Mouse (Mus musculus): Measurements from ENCODE around the gene Mamdc2. TPM values are rescaled to one million over a fixed set of nuclear protein-coding genes. Genes with fewer than 3 reads are reported as not detected.

Gene Mamdc2
- total and polyA plus RNA-seq, 2 experiments from 2014 or later: 3.2 to 4.0 TPM

- Histone ChIP-seq H3K9ac (replicated peaks; ENCODE audit: low read length) (no peak overlapping the region), H3K27me3 (ENCODE audit: insufficient read depth, low read length) (no peaks in the 10 kb centered on the region), H3K27ac (no peak overlapping the region), H3K4me3 (ENCODE audit: low read length) (no peak overlapping the region), H3K36me3 (ENCODE audit: insufficient read depth, low read length) (no peaks in the 10 kb centered on the region), H3K9me3 (ENCODE audit: low read length) (no peaks in the 10 kb centered on the region), H3K4me2 (ENCODE audit: low read depth, low read length) (no peak overlapping the region), H3K4me1 (ENCODE audit: insufficient read depth, low read length) (no peaks in the 10 kb centered on the region)
- ATAC-seq (no peak), DNase-seq (ENCODE audit: low spot score) (no peak)
- WGBS: 88% methylated on average over 4 of the region's 4 CpGs
- no peak for TF ChIP-seq CTCF (IDR thresholded peaks at IDR 0.05; ENCODE audit: low read depth)
These were observed 87.7 kb downstream of the Mamdc2 start for GRCm38 (mm10) chr19:23360536-23360935.

GRCm38 (mm10) chr19:23357253-23357652, 91.0 kb downstream of the Mamdc2 start:
- H3K27ac ChIP-seq: no peak overlapping the region
- H3K36me3 ChIP-seq (ENCODE audit: insufficient read depth, low read length): no peaks in the 10 kb centered on the region
- H3K27me3 ChIP-seq (ENCODE audit: insufficient read depth, low read length): no peaks in the 10 kb centered on the region
- no peaks in the 10 kb centered on the region for H3K4me1 ChIP-seq (ENCODE audit: insufficient read depth, low read length)
- no peak for TF ChIP-seq CTCF (IDR thresholded peaks at IDR 0.05; ENCODE audit: low read depth)
- H3K4me2 ChIP-seq (ENCODE audit: low read depth, low read length): no peak overlapping the region
- no peaks in the 10 kb centered on the region for H3K9me3 ChIP-seq (ENCODE audit: low read length)
- no peak for ATAC-seq
- H3K4me3 ChIP-seq (ENCODE audit: low read length): no peak overlapping the region
- no peak for DNase-seq (ENCODE audit: low spot score)
- WGBS: 90% methylated on average over 5 of the region's 5 CpGs
- H3K9ac ChIP-seq (replicated peaks; ENCODE audit: low read length): no peak overlapping the region

GRCm38 (mm10) chr19:23354738-23355137, 93.5 kb downstream of the Mamdc2 start:
- no peaks in the 10 kb centered on the region for H3K4me1 ChIP-seq (ENCODE audit: insufficient read depth, low read length)
- no peak for ATAC-seq

GRCm38 (mm10) chr19:23353881-23354401, 94.3 kb downstream of the Mamdc2 start:
- Histone ChIP-seq H3K4me2 (ENCODE audit: low read depth, low read length) (no peak overlapping the region), H3K4me1 (ENCODE audit: insufficient read depth, low read length) (no peaks in the 10 kb centered on the region), H3K9ac (replicated peaks; ENCODE audit: low read length) (no peak overlapping the region), H3K27me3 (ENCODE audit: insufficient read depth, low read length) (no peaks in the 10 kb centered on the region), H3K9me3 (ENCODE audit: low read length) (no peaks in the 10 kb centered on the region), H3K27ac (no peak overlapping the region), H3K36me3 (ENCODE audit: insufficient read depth, low read length) (no peaks in the 10 kb centered on the region), H3K4me3 (ENCODE audit: low read length) (no peak overlapping the region)
- ATAC-seq (no peak), DNase-seq (ENCODE audit: low spot score) (no peak)
- WGBS: 67% methylated on average over 9 of the region's 9 CpGs
- no peak for TF ChIP-seq CTCF (IDR thresholded peaks at IDR 0.05; ENCODE audit: low read depth)

More at GRCm38 (mm10) chr19:23354738-23355137, 93.5 kb downstream of the Mamdc2 start:
- H3K27ac ChIP-seq: no peak overlapping the region
- H3K36me3 ChIP-seq (ENCODE audit: insufficient read depth, low read length): no peaks in the 10 kb centered on the region
- TF ChIP-seq CTCF (IDR thresholded peaks at IDR 0.05; ENCODE audit: low read depth): no peak
- WGBS: 85% methylated on average over 6 of the region's 6 CpGs
- H3K9ac ChIP-seq (replicated peaks; ENCODE audit: low read length): no peak overlapping the region
- no peak overlapping the region for H3K4me3 ChIP-seq (ENCODE audit: low read length)
- H3K27me3 ChIP-seq (ENCODE audit: insufficient read depth, low read length): no peaks in the 10 kb centered on the region
- no peak for DNase-seq (ENCODE audit: low spot score)
- H3K4me2 ChIP-seq (ENCODE audit: low read depth, low read length): no peak overlapping the region
- no peaks in the 10 kb centered on the region for H3K9me3 ChIP-seq (ENCODE audit: low read length)

GRCm38 (mm10) chr19:23353161-23353560, 95.1 kb downstream of the Mamdc2 start:
- TF ChIP-seq CTCF (IDR thresholded peaks at IDR 0.05; ENCODE audit: low read depth): no peak
- no peaks in the 10 kb centered on the region for H3K36me3 ChIP-seq (ENCODE audit: insufficient read depth, low read length)
- H3K4me2 ChIP-seq (ENCODE audit: low read depth, low read length): no peak overlapping the region
- no peaks in the 10 kb centered on the region for H3K27me3 ChIP-seq (ENCODE audit: insufficient read depth, low read length)
- no peaks in the 10 kb centered on the region for H3K4me1 ChIP-seq (ENCODE audit: insufficient read depth, low read length)
- 78% methylated on average over 8 of the region's 8 CpGs for WGBS
- no peak for DNase-seq (ENCODE audit: low spot score)
- no peak overlapping the region for H3K27ac ChIP-seq
- no peaks in the 10 kb centered on the region for H3K9me3 ChIP-seq (ENCODE audit: low read length)
- no peak overlapping the region for H3K4me3 ChIP-seq (ENCODE audit: low read length)
- H3K9ac ChIP-seq (replicated peaks; ENCODE audit: low read length): no peak overlapping the region
- ATAC-seq: no peak

GRCm38 (mm10) chr19:23351808-23352491, 96.3 kb downstream of the Mamdc2 start:
- H3K4me1 ChIP-seq (ENCODE audit: insufficient read depth, low read length): no peaks in the 10 kb centered on the region
- H3K9me3 ChIP-seq (ENCODE audit: low read length): no peaks in the 10 kb centered on the region
- H3K27me3 ChIP-seq (ENCODE audit: insufficient read depth, low read length): no peaks in the 10 kb centered on the region
- H3K27ac ChIP-seq: no peak overlapping the region
- no peak for ATAC-seq
- no peak for DNase-seq (ENCODE audit: low spot score)
- H3K9ac ChIP-seq (replicated peaks; ENCODE audit: low read length): no peak overlapping the region
- H3K4me3 ChIP-seq (ENCODE audit: low read length): no peak overlapping the region
- H3K4me2 ChIP-seq (ENCODE audit: low read depth, low read length): no peak overlapping the region
- H3K36me3 ChIP-seq (ENCODE audit: insufficient read depth, low read length): no peaks in the 10 kb centered on the region
- no peak for TF ChIP-seq CTCF (IDR thresholded peaks at IDR 0.05; ENCODE audit: low read depth)
- WGBS: 86% methylated on average over 13 of the region's 13 CpGs

- no peak overlapping the region for H3K27ac ChIP-seq
- DNase-seq (ENCODE audit: low spot score) (no peak), ATAC-seq (no peak)
- no peaks in the 10 kb centered on the region for H3K9me3 ChIP-seq (ENCODE audit: low read length)
- H3K4me3 ChIP-seq (ENCODE audit: low read length): no peak overlapping the region
- no peaks in the 10 kb centered on the region for H3K27me3 ChIP-seq (ENCODE audit: insufficient read depth, low read length)
- no peaks in the 10 kb centered on the region for H3K36me3 ChIP-seq (ENCODE audit: insufficient read depth, low read length)
- H3K9ac ChIP-seq (replicated peaks; ENCODE audit: low read length): no peak overlapping the region
- WGBS: 82% methylated on average over 2 of the region's 2 CpGs
- no peak for TF ChIP-seq CTCF (IDR thresholded peaks at IDR 0.05; ENCODE audit: low read depth)
- H3K4me2 ChIP-seq (ENCODE audit: low read depth, low read length): no peak overlapping the region
- no peaks in the 10 kb centered on the region for H3K4me1 ChIP-seq (ENCODE audit: insufficient read depth, low read length)
These were observed 98.3 kb downstream of the Mamdc2 start for GRCm38 (mm10) chr19:23349930-23350329.

All from hindbrain, postnatal 0 days (tissue).